Mouse (Mus musculus) kidney, adult 2 months (tissue): ENCODE data around the gene Rap1gap2.

ENCODE experiments used
- CTCF ChIP-seq: fragments of 200-500 bp; conservative IDR thresholded peaks from 2 replicates; pipeline ENCODE4 v1.5.1; 2011; ENCODE audit warnings: low read depth, mild to moderate bottlenecking, control low read depth, low read length, moderate library complexity, mixed read lengths; ENCODE audit not compliant: insufficient read depth, insufficient read length
- POLR2A ChIP-seq: fragments of 200-500 bp; IDR thresholded peaks from one replicate; pipeline ENCODE4 v1.6.1; 2011; ENCODE audit warnings: low read depth, low read length, control low read depth

DNA sequence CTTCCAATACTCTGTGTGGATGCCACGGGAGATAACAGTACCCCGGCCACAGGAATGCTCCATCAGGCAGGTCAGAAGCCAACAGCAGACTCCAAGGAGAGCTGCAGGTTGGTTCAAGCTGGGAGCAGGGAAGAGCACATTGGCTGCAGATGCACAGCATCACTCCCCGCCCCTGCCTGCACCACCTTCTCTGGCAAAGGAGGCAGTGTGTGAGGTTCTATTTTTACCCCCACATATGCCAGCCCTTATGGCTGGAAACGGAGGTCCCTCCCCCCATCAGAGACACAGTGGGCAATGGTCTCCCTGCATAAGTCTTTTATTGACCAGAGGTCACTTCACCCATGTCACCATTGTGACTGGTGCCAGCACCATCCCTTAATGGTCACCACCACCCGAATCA lies 42.3 kb downstream of the Rap1gap2 start:
- TF ChIP-seq CTCF = no peak
- no peak for TF ChIP-seq POLR2A
